34 mouse cellular contexts compared by ENCODE assay signal in the genomic region with DNA sequence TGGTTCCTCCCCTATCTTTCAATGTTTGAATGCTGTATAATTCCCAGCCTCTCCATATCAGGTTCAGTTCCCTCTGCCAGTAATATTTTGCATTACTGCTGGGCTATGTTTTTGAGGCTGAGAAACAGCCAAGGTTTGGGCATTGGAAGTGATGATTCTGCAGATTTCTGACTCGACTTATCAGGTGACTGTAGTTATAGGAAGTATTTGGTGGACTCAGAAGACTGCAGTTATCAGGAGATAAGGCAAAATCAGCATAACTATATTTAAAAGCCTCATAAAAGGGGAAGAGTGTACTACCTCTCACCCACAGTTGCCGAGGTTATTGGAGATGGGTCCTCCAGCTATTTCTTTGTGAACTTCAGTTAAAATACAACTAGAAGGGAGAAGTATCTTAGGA. TPM values are rescaled to one million over a fixed set of nuclear protein-coding genes. Genes with fewer than 3 reads are reported as not detected.
"Had no signal": no experiment of that assay in that cellular context is flagged by ENCODE, and none has a peak within 500 bp of the region (broad histone marks: within the 10 kb centered on the region; RNA-seq: fewer than 3 reads in every experiment).

No protein-coding gene starts in this region.

- H3K36me3 ChIP-seq: heart, embryonic 13.5 days; heart, embryonic 15.5 days; intestine, embryonic 15.5 days; limb, embryonic 10.5 days; limb, embryonic 12.5 days; liver, embryonic 13.5 days; liver, embryonic 15.5 days had no signal

- ATAC-seq: hindbrain, embryonic 16.5 days; inflammation-experienced regulatory T-cells, adult 6 months; intestine, embryonic 15.5 days; intestine, postnatal 0 days had no signal

- H3K27me3 ChIP-seq: heart, embryonic 13.5 days; heart, embryonic 15.5 days; hindbrain, embryonic 12.5 days; intestine, embryonic 15.5 days; limb, embryonic 12.5 days; liver, embryonic 13.5 days; liver, embryonic 15.5 days had no signal

- H3K27ac ChIP-seq: gastrocnemius, adult 2 months; heart, embryonic 13.5 days; heart, embryonic 15.5 days; hindbrain, embryonic 10.5 days; hindbrain, embryonic 12.5 days; hindbrain, embryonic 14.5 days; intestine, embryonic 15.5 days; limb, embryonic 10.5 days; limb, embryonic 12.5 days; liver, embryonic 13.5 days; liver, embryonic 15.5 days had no signal

- H3K9ac ChIP-seq: heart, embryonic 13.5 days; heart, embryonic 15.5 days; hindbrain, embryonic 12.5 days; hindbrain, embryonic 14.5 days; intestine, embryonic 15.5 days; limb, embryonic 12.5 days; liver, embryonic 13.5 days; liver, embryonic 15.5 days had no signal

- H3K9me3 ChIP-seq: heart, embryonic 13.5 days; heart, embryonic 15.5 days; hindbrain, embryonic 10.5 days; hindbrain, embryonic 12.5 days; intestine, embryonic 15.5 days; limb, embryonic 10.5 days; limb, embryonic 12.5 days; liver, embryonic 13.5 days; liver, embryonic 15.5 days had no signal

- DNase-seq: gastrocnemius, adult 2 months; gastrocnemius, postnatal 10 days; heart, adult 18-20 months; heart, postnatal 14 days; heart, postnatal 36 days; kidney, adult 18-20 months; kidney, adult 8-10 months; kidney, postnatal 10 days; kidney, postnatal 25 days; layer of hippocampus, adult 9-11 months; layer of hippocampus, postnatal 36 days; liver; liver, embryonic 13.5 days had no signal

- H3K4me1 ChIP-seq: heart, embryonic 13.5 days; heart, embryonic 15.5 days; hindbrain, embryonic 10.5 days; hindbrain, embryonic 12.5 days; intestine, embryonic 15.5 days; limb, embryonic 10.5 days; limb, embryonic 12.5 days; liver, embryonic 13.5 days; liver, embryonic 15.5 days had no signal

- H3K4me3 ChIP-seq: gastrocnemius, adult 2 months; heart, embryonic 13.5 days; heart, embryonic 15.5 days; hindbrain, embryonic 10.5 days; hindbrain, embryonic 12.5 days; intestine, embryonic 15.5 days; limb, embryonic 10.5 days; limb, embryonic 12.5 days; liver, embryonic 13.5 days; liver, embryonic 15.5 days had no signal

RNA-seq across cellular contexts. Expression of a gene that starts 12.7 kb away (rescaled TPM):
- total RNA-seq: gastrocnemius, adult 2 months; gastrocnemius, postnatal 10 days; gastrocnemius, postnatal 4 days; heart, adult 18-20 months; heart, postnatal 14 days; heart, postnatal 36 days; layer of hippocampus, adult 18-20 months; layer of hippocampus, postnatal 36 days; left cerebral cortex, adult 18-20 months; left cerebral cortex, adult 8-10 months; left cerebral cortex, postnatal 10 days; left cerebral cortex, postnatal 25 days had no signal

RNA-seq across cellular contexts. Expression of a gene that starts 32.7 kb away (rescaled TPM):
- total RNA-seq: granulocyte monocyte progenitor cell, adult 5-6 weeks had no signal
- polyA plus RNA-seq: heart, embryonic 11.5 days; limb, embryonic 10.5 days; limb, embryonic 12.5 days; liver, embryonic 11.5 days had no signal

RNA-seq across cellular contexts. Expression of a gene that starts 47.1 kb away (rescaled TPM):
- total RNA-seq: gastrocnemius, adult 2 months; granulocyte monocyte progenitor cell, adult 5-6 weeks; heart, adult 18-20 months; heart, postnatal 14 days had no signal
